Mouse (Mus musculus) testis, adult 2 months (tissue): ENCODE results near the gene L3mbtl1. TPM values are rescaled to one million over a fixed set of nuclear protein-coding genes. Genes with fewer than 3 reads are reported as not detected.
A peak's percentile ranks its signal among the peaks of the same experiment; 100 is the strongest.

Source experiments
- H3K27ac ChIP-seq: fragments of 200-500 bp; 2 replicates; pipeline ENCODE4 v1.5.1; 2012; ENCODE audit warnings: low read depth, low read length; ENCODE audit not compliant: control insufficient read depth, insufficient read depth
- H3K27me3 ChIP-seq: fragments of 200-500 bp; 2 replicates; pipeline ENCODE4 v1.6.1; 2012; ENCODE audit warnings: mild to moderate bottlenecking, low read length, moderate library complexity; ENCODE audit not compliant: control insufficient read depth, insufficient read depth
- H3K36me3 ChIP-seq: fragments of 200-500 bp; 2 replicates; pipeline ENCODE4 v1.6.1; 2012; ENCODE audit warnings: mild to moderate bottlenecking, low read length; ENCODE audit not compliant: control insufficient read depth, insufficient read depth
- H3K4me1 ChIP-seq: fragments of 200-500 bp; 2 replicates; pipeline ENCODE4 v1.6.1; 2012; ENCODE audit warnings: low read length; ENCODE audit not compliant: control insufficient read depth, insufficient read depth
- H3K4me3 ChIP-seq: fragments of 200-500 bp; 2 replicates; pipeline ENCODE4 v1.5.1; 2012; ENCODE audit warnings: low read depth, mild to moderate bottlenecking, low read length, moderate library complexity, mixed read lengths; ENCODE audit not compliant: control insufficient read depth
- CTCF ChIP-seq: fragments of 200-500 bp; IDR thresholded peaks from 2 replicates; pipeline ENCODE4 v1.5.1; 2012; ENCODE audit warnings: low read depth, mild to moderate bottlenecking, inconsistent platforms, low read length, moderate library complexity; ENCODE audit not compliant: control insufficient read depth, insufficient read depth, insufficient replicate concordance
- POLR2A ChIP-seq: fragments of 200-500 bp; IDR thresholded peaks from 2 replicates; pipeline ENCODE4 v1.6.1; 2012; ENCODE audit warnings: low read depth, mild to moderate bottlenecking, inconsistent platforms, low read length, moderate library complexity; ENCODE audit not compliant: control insufficient read depth
- polyA plus RNA-seq: library from polyadenylated mRNA; depleted of rRNA; stranded (reverse); fragments of >200 nt; gene quantifications from 2 replicates; pipeline ENCODE4 v1.2.3, GENCODE M21; 2012

The L3mbtl1 gene
- polyA plus RNA-seq, 1 experiment = 3.1 TPM

DNA sequence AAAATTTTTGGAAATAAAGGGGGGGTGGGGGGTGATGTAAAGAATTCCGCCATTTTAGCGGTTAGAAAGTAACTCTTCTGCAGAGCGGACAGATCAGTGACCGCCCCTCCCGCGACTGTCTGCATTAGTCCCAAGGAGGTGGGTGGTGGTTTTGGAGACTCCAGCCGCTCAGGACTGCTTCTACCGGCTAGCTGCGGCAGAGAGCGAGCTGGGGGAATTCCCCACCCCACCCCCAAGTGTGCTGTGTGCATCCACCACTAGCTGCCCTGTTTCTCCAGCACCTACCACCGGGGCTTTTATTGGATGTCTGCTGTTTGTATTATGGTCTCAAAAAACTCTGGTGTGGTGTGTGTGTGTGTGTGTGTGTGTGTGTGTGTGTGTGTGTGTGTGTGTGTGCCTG, 659 bp downstream of the L3mbtl1 start:
- no peaks in the 10 kb centered on the region for H3K27me3 ChIP-seq
- peaks cover 29% of the 10 kb centered on the region for H3K4me1 ChIP-seq
- no peak overlapping the region for H3K27ac ChIP-seq
- TF ChIP-seq POLR2A (no peak), CTCF (no peak)
- H3K4me3 ChIP-seq = peak overlapping the region; percentile 57
- no peaks in the 10 kb centered on the region for H3K36me3 ChIP-seq

- Histone ChIP-seq H3K27ac (no peak overlapping the region), H3K27me3 (no peaks in the 10 kb centered on the region), H3K36me3 (no peaks in the 10 kb centered on the region), H3K4me3 (no peak overlapping the region), H3K4me1 (peaks cover 29% of the 10 kb centered on the region)
- TF ChIP-seq POLR2A (no peak), CTCF (no peak)
Observed at GRCm38 (mm10) chr2:162946964-162947363, 3.7 kb downstream of the L3mbtl1 start.

- TF ChIP-seq CTCF (no peak), POLR2A (no peak)
- Histone ChIP-seq H3K27ac (no peak overlapping the region; the same call in 1 of the 2 replicates), H3K36me3 (no peaks in the 10 kb centered on the region), H3K4me3 (peak overlapping the region; percentile 77), H3K27me3 (no peaks in the 10 kb centered on the region), H3K4me1 (peaks cover 29% of the 10 kb centered on the region)
Observed at GRCm38 (mm10) chr2:162947736-162948135, 4.5 kb downstream of the L3mbtl1 start.

- no peaks in the 10 kb centered on the region for H3K36me3 ChIP-seq
- no peak overlapping the region for H3K27ac ChIP-seq
- H3K4me1 ChIP-seq = peaks cover 25% of the 10 kb centered on the region
- no peak for TF ChIP-seq CTCF
- TF ChIP-seq POLR2A = peak; percentile 7; the same call in 1 of the 2 replicates
- H3K4me3 ChIP-seq = peak overlapping the region; percentile 77
- no peaks in the 10 kb centered on the region for H3K27me3 ChIP-seq
Observed at GRCm38 (mm10) chr2:162948221-162948620, 4.9 kb downstream of the L3mbtl1 start.

DNA sequence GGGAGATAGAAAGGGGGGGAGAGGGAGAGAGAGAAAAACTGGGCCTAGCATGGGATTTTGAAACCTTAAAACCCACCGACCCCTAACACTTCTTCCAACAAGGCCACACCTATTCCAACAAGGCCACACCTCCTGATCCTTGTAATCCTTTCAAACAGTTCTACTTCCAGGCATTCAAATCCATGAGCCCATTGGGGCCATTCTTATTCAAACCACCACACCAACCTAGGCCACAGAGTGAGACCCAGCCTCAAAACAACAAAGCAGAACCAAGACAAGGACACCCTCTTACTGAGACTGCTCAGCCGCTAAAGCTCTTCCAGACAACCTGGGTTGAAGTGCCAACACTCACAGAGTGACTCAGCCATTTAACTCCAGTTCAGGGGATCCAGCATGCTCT, 7.5 kb downstream of the L3mbtl1 start:
- no peaks in the 10 kb centered on the region for H3K27me3 ChIP-seq
- no peaks in the 10 kb centered on the region for H3K36me3 ChIP-seq
- H3K4me3 ChIP-seq = no peak overlapping the region
- TF ChIP-seq POLR2A = no peak
- TF ChIP-seq CTCF = no peak
- H3K4me1 ChIP-seq = peaks cover 20% of the 10 kb centered on the region
- H3K27ac ChIP-seq = no peak overlapping the region

GRCm38 (mm10) chr2:162956843-162957242, 13.6 kb downstream of the L3mbtl1 start:
- Histone ChIP-seq H3K36me3 (no peaks in the 10 kb centered on the region), H3K4me1 (no peaks in the 10 kb centered on the region), H3K4me3 (no peak overlapping the region), H3K27ac (no peak overlapping the region), H3K27me3 (no peaks in the 10 kb centered on the region)
- TF ChIP-seq POLR2A (no peak), CTCF (no peak)

DNA sequence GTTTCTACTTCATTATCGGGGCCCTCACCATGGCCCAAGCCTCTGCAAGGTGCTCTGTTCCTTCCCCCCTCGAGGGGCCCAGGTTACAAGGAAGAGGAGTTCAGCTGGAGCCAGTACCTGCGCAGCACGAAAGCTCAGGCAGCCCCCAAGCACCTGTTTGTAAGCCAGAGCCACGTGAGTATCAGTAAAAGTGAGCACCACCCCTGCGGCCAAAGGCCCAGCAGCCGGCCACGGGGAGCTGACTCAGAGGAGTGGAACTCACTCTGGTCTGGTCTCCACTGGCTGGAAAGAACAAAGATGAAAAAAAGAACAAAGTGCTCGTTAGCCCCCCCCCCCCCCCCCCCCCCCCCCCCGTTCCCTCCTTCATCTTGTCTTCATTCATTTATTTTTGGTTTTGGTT, 18.0 kb downstream of the L3mbtl1 start:
- H3K27ac ChIP-seq = no peak overlapping the region
- H3K4me3 ChIP-seq = no peak overlapping the region
- H3K4me1 ChIP-seq = no peaks in the 10 kb centered on the region
- no peaks in the 10 kb centered on the region for H3K27me3 ChIP-seq
- TF ChIP-seq CTCF (no peak), POLR2A (no peak)
- H3K36me3 ChIP-seq = no peaks in the 10 kb centered on the region

DNA sequence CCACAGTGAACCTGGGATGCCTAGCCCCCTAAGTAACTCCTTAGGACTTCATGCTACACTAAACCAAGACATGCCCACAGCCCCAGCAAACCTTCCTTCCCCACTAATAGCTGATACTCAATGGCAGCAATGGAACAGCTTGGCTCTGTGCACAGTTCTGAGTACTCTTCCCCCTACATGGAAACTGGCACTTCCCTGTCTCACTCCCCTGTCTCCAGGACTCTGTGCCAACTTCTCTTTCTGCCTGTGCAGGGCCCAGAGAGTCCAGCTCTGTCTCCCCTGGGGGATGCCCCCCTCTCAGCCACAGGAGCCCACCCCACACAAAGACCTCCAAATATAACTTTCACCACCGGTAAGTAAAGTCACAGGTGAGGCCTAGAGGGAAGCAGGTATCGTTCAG, 23.5 kb downstream of the L3mbtl1 start:
- no peaks in the 10 kb centered on the region for H3K4me1 ChIP-seq
- no peak for TF ChIP-seq POLR2A
- no peak for TF ChIP-seq CTCF
- no peaks in the 10 kb centered on the region for H3K27me3 ChIP-seq
- no peak overlapping the region for H3K4me3 ChIP-seq
- H3K27ac ChIP-seq = no peak overlapping the region
- H3K36me3 ChIP-seq = no peaks in the 10 kb centered on the region
